Mouse (Mus musculus) forebrain, embryonic 14.5 days (tissue): ENCODE data around the gene Ddb1. TPM values are rescaled to one million over a fixed set of nuclear protein-coding genes. Genes with fewer than 3 reads are reported as not detected.
A peak's percentile ranks its signal among the peaks of the same experiment; 100 is the strongest.

ENCODE experiments used
- ATAC-seq: fragments of 200-750 bp; cut with Nextera tagmentation; 2 replicates; pipeline ENCODE4 v1.8.0; 2017; ENCODE audit warnings: mild to moderate bottlenecking, moderate library complexity
- DNase-seq: peaks from one replicate; pipeline ENCODE4 v3.0.0-alpha.2; 2015; ENCODE audit warnings: low spot score
- H3K27ac ChIP-seq: fragments of 300-500 bp; sonication (generic); 2 replicates; pipeline ENCODE4 v1.5.1; 2014; ENCODE audit warnings: low read depth, mild to moderate bottlenecking, control low read depth, low read length, moderate library complexity
- H3K27me3 ChIP-seq: fragments of 300-500 bp; sonication (generic); replicated peaks from 2 replicates; pipeline ENCODE4 v1.6.1; 2014; ENCODE audit warnings: low read length, control low read depth, mixed read lengths; ENCODE audit not compliant: control insufficient read depth, insufficient read depth
- H3K36me3 ChIP-seq: fragments of 300-500 bp; sonication (generic); 2 replicates; pipeline ENCODE4 v1.6.1; 2014; ENCODE audit warnings: low read length, control low read depth; ENCODE audit not compliant: control insufficient read depth, insufficient read depth
- H3K4me1 ChIP-seq: fragments of 300-500 bp; sonication (generic); 2 replicates; pipeline ENCODE4 v1.6.1; 2014; ENCODE audit warnings: antibody characterized with exemption, low read length, control low read depth; ENCODE audit not compliant: control insufficient read depth, insufficient read depth
- H3K4me2 ChIP-seq: fragments of 300-500 bp; sonication (generic); 2 replicates; pipeline ENCODE4 v1.6.1; 2014; ENCODE audit warnings: mild to moderate bottlenecking, control low read depth, low read length
- H3K4me3 ChIP-seq: fragments of 300-500 bp; sonication (generic); 2 replicates; pipeline ENCODE4 v1.5.1; 2014; ENCODE audit warnings: low read depth, low read length, control low read depth
- H3K9ac ChIP-seq: fragments of 300-500 bp; sonication (generic); 2 replicates; pipeline ENCODE4 v1.6.1; 2014; ENCODE audit warnings: mild to moderate bottlenecking, low read length, control low read depth, moderate library complexity
- H3K9me3 ChIP-seq: fragments of 300-500 bp; sonication (generic); replicated peaks from 2 replicates; pipeline ENCODE4 v1.6.1; 2016; ENCODE audit warnings: low read length, control low read depth, mixed read lengths; ENCODE audit not compliant: control insufficient read depth
- WGBS: fragments of 180-500 bp; shearing (Covaris S2); extraction: QIAGEN DNeasy Blood & Tissue Kit; methylation state at CpG from one replicate; pipeline ENCODE4 v1.1.7; 2014; 5-methylcytosine and 5-hydroxymethylcytosine counted together
- polyA plus RNA-seq: library from polyadenylated mRNA; unstranded; fragments of >200 nt; fragmentation: Nextera tagmentation; extraction: Ambion mirVana; gene quantifications from 2 replicates; pipeline ENCODE4 v1.2.1, GENCODE M21; 2014

Gene Ddb1
- polyA plus RNA-seq, 1 experiment from 2014 or later: 296 TPM

DNA sequence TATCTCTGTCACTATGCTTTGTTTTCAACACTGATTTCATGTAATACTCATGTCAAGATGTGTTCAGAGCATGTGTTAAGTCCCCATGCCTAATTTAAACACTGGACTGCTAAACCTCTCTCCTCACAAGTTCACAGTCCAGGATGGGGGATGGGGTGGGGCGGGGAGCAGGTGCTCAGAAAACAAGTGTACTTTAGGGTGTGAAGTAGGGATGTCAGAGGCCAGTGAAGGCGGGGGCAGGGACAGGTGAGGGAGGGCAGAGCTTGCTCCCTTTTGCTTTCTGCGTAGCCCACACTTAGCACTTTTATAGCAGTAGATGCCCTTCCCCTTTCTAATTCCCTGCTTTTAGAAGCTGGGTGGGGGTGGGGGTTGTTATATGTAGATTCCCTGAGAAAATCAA is 60.0 kb downstream of the Ddb1 start:
- no peaks in the 10 kb centered on the region for H3K9me3 ChIP-seq
- no peak overlapping the region for H3K4me2 ChIP-seq
- no peaks in the 10 kb centered on the region for H3K4me1 ChIP-seq
- H3K4me3 ChIP-seq: no peak overlapping the region
- DNase-seq (no peak), ATAC-seq (0 out of 2 replicates have a peak, but pooled peaks have one; percentile 20)
- 58% methylated on average over 3 of the region's 3 CpGs for WGBS
- H3K9ac ChIP-seq: no peak overlapping the region
- H3K27me3 ChIP-seq: no peaks in the 10 kb centered on the region
- H3K27ac ChIP-seq: no peak overlapping the region
- H3K36me3 ChIP-seq: no peaks in the 10 kb centered on the region

DNA sequence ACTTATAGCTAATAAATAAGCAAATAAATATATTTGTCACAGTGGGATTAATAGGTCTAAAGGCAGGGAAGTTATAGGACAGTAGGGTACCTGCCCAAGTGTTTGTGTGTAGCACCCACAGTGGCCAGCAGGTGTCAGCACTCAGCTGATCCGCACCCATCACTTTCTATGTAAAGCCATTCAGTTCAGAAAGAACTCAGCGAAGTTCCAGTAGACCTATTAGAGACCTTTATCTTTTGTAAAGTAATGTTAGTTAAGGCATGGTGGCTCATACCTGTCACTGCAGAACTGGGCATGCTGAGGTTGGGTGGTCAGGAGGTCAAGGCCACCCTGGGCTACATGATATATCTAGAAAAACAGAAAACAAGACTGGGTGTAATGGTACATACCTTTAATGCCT is 60.4 kb downstream of the Ddb1 start:
- Histone ChIP-seq H3K4me1 (no peaks in the 10 kb centered on the region), H3K4me2 (no peak overlapping the region), H3K9ac (no peak overlapping the region), H3K9me3 (no peaks in the 10 kb centered on the region), H3K4me3 (no peak overlapping the region), H3K27me3 (no peaks in the 10 kb centered on the region), H3K36me3 (no peaks in the 10 kb centered on the region), H3K27ac (no peak overlapping the region)
- peak; percentile 77 for DNase-seq
- 10% methylated on average over 2 of the region's 2 CpGs for WGBS
- peak; percentile 73 for ATAC-seq

GRCm38 (mm10) chr19:10671319-10671718 is 66.2 kb downstream of the Ddb1 start:
- Histone ChIP-seq H3K4me2 (no peak overlapping the region), H3K9me3 (no peaks in the 10 kb centered on the region), H3K36me3 (no peaks in the 10 kb centered on the region), H3K4me3 (no peak overlapping the region), H3K27me3 (no peaks in the 10 kb centered on the region), H3K9ac (no peak overlapping the region), H3K4me1 (no peaks in the 10 kb centered on the region), H3K27ac (no peak overlapping the region)
- DNase-seq (no peak), ATAC-seq (no peak)
- 81% methylated on average over 4 of the region's 4 CpGs for WGBS

- DNase-seq: no peak
Measured at GRCm38 (mm10) chr19:10671854-10672417, 66.8 kb downstream of the Ddb1 start.

GRCm38 (mm10) chr19:10673275-10673674 is 68.1 kb downstream of the Ddb1 start:
- 48% methylated on average over 1 of the region's 1 CpGs for WGBS
- Histone ChIP-seq H3K4me2 (no peak overlapping the region), H3K27me3 (no peaks in the 10 kb centered on the region), H3K4me3 (no peak overlapping the region), H3K36me3 (no peaks in the 10 kb centered on the region), H3K9ac (no peak overlapping the region), H3K4me1 (no peaks in the 10 kb centered on the region), H3K27ac (no peak overlapping the region), H3K9me3 (no peaks in the 10 kb centered on the region)
- ATAC-seq (no peak), DNase-seq (no peak)

More at GRCm38 (mm10) chr19:10671854-10672417, 66.8 kb downstream of the Ddb1 start:
- no peak overlapping the region for H3K4me3 ChIP-seq
- no peak overlapping the region for H3K27ac ChIP-seq
- no peaks in the 10 kb centered on the region for H3K36me3 ChIP-seq
- no peaks in the 10 kb centered on the region for H3K4me1 ChIP-seq
- no peaks in the 10 kb centered on the region for H3K9me3 ChIP-seq
- 71% methylated on average over 9 of the region's 9 CpGs for WGBS
- no peaks in the 10 kb centered on the region for H3K27me3 ChIP-seq
- no peak overlapping the region for H3K4me2 ChIP-seq
- H3K9ac ChIP-seq: no peak overlapping the region
- no peak for ATAC-seq

DNA sequence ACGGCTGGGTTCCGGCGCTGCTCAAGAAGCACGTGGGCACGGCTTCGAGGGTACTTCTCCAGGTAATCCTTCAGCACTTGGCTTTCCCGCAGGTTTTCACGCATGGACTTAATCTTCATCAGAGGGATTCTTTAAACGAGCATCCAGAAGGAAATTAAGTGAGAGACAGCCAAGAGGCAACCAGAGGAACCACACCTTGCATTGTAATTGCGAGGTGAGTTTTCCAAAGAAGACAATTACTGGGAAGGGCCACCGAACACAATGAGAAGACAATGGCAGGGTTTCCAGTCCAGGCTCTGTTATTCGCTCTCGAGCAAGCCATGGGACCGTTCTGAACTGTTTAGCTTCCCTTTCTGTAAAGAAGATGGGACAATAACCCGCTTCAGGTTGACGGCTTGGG is 71.5 kb downstream of the Ddb1 start:
- Histone ChIP-seq H3K9ac (no peak overlapping the region), H3K27me3 (no peaks in the 10 kb centered on the region), H3K4me1 (no peaks in the 10 kb centered on the region), H3K4me3 (no peak overlapping the region), H3K27ac (no peak overlapping the region), H3K9me3 (no peaks in the 10 kb centered on the region), H3K36me3 (no peaks in the 10 kb centered on the region), H3K4me2 (no peak overlapping the region)
- WGBS: 81% methylated on average over 16 of the region's 16 CpGs
- ATAC-seq: no peak
- DNase-seq: no peak

- peak; percentile 87 for DNase-seq
- 49% methylated on average over 6 of the region's 6 CpGs for WGBS
- Histone ChIP-seq H3K36me3 (no peaks in the 10 kb centered on the region), H3K4me1 (no peaks in the 10 kb centered on the region), H3K27me3 (no peaks in the 10 kb centered on the region), H3K9me3 (no peaks in the 10 kb centered on the region), H3K9ac (no peak within 1 kb of the TSS; the same call in 1 of the 2 replicates), H3K4me2 (no peak within 1 kb of the TSS), H3K4me3 (no peak within 1 kb of the TSS), H3K27ac (peak within 1 kb of the TSS; percentile 14; the same call in 1 of the 2 replicates)
- ATAC-seq: peak; percentile 83
Measured at GRCm38 (mm10) chr19:10677915-10678771, 73.0 kb downstream of the Ddb1 start, which contains the start of gene Pga5. TSS of gene Pga5 (minus strand) at chr19:10678071.

DNA sequence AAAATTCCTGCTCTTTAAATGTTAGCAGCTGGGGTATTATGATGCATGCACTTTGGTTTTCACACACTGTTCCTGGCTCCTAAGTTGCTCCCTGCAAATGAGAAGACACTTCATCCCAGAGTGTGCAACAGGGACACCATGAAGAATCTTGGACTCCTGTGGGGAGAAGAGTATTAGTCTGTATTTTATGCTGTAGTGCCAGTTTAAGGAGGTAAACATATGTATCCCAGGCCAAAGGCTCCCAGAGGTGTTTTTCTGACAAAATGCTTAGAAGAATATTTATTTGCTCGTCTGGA is 73.6 kb downstream of the Ddb1 start:
- Histone ChIP-seq H3K36me3 (no peaks in the 10 kb centered on the region), H3K4me2 (no peak overlapping the region), H3K4me1 (no peaks in the 10 kb centered on the region), H3K9me3 (no peaks in the 10 kb centered on the region), H3K27me3 (no peaks in the 10 kb centered on the region), H3K27ac (peak overlapping the region; percentile 14; the same call in 1 of the 2 replicates), H3K9ac (no peak overlapping the region; the same call in 1 of the 2 replicates), H3K4me3 (no peak overlapping the region)
- peak; percentile 67; the same call in 1 of the 2 replicates for ATAC-seq
- 77% methylated on average over 1 of the region's 1 CpGs for WGBS
- no peak for DNase-seq
